Mouse (Mus musculus): Measurements from ENCODE around the gene Mamld1.
"Not testable (repeated sequence)": the region's sequence is repeated elsewhere in the genome, so short reads cannot be mapped to it uniquely, and the experiment has no call there.

Gene Mamld1

DNA sequence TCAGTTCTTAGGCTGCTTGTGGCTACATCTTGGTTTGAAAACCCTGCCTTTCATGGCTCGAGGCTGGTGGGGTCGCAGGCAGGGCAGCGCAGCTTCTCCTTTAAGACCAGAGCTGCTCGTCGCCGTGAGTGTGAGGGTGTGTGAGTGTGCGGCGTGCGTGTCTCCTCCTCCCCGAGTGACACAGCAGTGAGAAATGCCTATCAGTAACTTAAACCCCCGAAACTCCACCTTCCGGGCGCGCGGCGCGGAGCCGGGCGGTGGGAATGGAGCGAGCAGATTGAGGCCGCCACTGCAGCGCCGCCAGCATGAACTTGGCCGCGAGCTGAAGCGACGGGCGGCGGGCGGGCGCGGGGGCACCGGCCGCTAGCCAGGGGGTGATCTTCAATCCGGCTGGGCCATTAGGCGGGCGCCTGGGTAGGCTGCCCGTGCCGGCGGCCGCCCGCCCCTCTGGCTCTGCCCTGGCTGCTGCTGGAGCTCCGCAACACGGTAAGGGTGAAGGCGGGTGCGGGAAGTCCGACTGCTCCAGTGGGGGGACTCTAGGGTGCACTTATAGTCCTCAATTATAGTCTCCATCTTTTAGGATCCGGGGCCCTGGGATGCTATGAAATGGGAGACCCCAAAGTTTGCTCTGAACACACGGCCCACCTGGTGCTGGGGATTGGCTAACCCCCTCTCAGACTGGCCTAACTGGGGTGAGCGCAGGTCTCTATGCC lies at the start of gene Mamld1:
Gene Mamld1, plus strand, starts transcription at position 393 of the 713 bp plus-strand sequence.
- no peak for DNase-seq (ENCODE audit: low spot score in 2 of 2)

- DNase-seq (ENCODE audit: low spot score in 2 of 2): no peak
Observed at GRCm38 (mm10) chrX:71024718-71025117, 25.3 kb upstream of the Mamld1 start.

GRCm38 (mm10) chrX:71028007-71028406 lies 22.0 kb upstream of the Mamld1 start:
- no peak for DNase-seq (ENCODE audit: low spot score in 2 of 2)

- not testable (repeated sequence) for DNase-seq (ENCODE audit: low spot score in 2 of 2)
Observed at GRCm38 (mm10) chrX:71028976-71029375, 21.1 kb upstream of the Mamld1 start.

GRCm38 (mm10) chrX:71050677-71051311 lies 738 bp downstream of the Mamld1 start:
- DNase-seq (ENCODE audit: low spot score in 2 of 2): no peak

- DNase-seq (ENCODE audit: low spot score in 2 of 2): no peak
Observed at GRCm38 (mm10) chrX:71051361-71052114, 1.5 kb downstream of the Mamld1 start.

- peak; percentile 39 to 49 for DNase-seq (ENCODE audit: low spot score in 2 of 2)
Observed at GRCm38 (mm10) chrX:71052115-71052478, 2.0 kb downstream of the Mamld1 start.

DNA sequence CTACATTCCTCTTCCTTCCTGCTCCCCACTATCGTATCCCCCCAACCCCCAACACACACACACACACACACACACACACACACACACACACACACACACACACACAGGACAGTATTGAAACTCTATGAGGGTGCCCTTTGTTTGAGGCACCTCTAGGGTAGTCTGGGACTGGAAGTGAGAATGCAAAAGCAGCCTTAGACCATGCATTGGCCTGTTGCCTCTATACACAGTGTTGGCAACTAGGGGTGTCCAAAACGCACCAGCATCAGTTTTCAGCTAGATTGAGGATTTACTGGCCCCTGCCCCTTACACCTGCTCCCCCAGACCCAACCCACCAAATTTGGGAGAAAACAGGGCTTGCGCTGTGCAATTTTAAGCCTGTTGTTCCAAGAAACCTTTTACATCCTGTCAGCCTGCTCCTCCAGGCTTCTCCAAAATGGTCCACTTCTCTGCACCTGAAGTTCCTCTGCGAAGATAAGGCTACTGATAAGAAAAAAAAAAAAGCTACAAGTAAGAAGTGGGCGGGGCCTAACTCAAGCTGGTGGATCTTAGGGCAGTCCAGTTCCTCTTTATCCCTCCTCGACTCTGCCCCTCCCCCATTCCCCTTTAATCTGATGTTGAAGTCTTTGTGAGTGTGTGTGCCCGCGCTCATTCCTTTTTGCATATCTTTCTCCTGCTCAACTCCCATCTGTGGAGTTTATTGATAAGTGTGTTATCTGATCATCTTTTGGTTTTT lies 2.6 kb downstream of the Mamld1 start:
- peak in 1 of 2 experiments; percentile 4 for DNase-seq (ENCODE audit: low spot score in 2 of 2)

DNA sequence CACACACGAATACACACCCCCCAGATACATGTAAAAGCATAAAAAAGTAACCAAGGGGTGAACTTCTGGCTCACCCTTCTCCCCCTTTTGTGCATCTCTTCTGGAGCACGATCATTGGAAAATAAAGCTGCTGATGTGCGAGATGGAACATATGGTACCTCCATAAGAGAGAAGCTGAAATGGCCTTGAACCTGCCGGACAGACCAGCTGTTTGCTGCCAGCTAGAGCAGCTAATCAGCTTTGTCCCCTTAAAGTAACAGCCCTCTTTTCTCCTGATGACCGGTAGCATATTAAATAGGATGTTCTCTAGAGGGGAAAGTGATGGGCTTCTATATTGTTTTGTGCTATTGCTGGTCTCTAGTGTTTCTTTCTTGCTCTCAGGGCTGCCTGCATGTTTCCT lies 3.2 kb downstream of the Mamld1 start:
- DNase-seq (ENCODE audit: low spot score in 2 of 2): no peak

DNA sequence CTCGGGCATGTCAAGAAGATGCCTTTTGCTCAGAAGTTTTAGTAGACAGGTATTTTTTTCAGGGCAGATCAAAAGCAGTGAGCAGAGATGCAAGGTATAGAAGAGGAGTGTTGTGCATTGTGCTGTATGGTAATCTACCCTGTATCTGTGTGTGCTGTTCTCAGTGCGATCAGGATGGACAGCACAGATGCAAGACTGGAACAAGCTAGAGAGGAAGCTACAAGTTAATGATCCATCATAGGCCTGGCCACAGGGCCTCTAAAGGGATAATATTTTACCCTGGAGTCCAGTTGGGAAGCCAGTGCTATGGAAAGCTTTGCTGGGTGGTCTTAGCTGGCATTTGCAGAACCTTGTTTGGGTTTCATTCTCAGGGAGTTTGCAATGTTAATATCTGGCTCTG lies 6.9 kb downstream of the Mamld1 start:
- DNase-seq (ENCODE audit: low spot score in 2 of 2): no peak

- no peak for DNase-seq (ENCODE audit: low spot score in 2 of 2)
Observed at GRCm38 (mm10) chrX:71085092-71085807, 35.2 kb downstream of the Mamld1 start.

GRCm38 (mm10) chrX:71087370-71088079 lies 37.5 kb downstream of the Mamld1 start:
- DNase-seq (ENCODE audit: low spot score in 2 of 2): no peak

GRCm38 (mm10) chrX:71088080-71088414 lies 38.0 kb downstream of the Mamld1 start:
- DNase-seq (ENCODE audit: low spot score in 2 of 2): no peak

- no peak for DNase-seq (ENCODE audit: low spot score in 2 of 2)
Observed at GRCm38 (mm10) chrX:71105820-71106219, 55.8 kb downstream of the Mamld1 start.

- DNase-seq (ENCODE audit: low spot score in 2 of 2): no peak
Observed at GRCm38 (mm10) chrX:71106392-71106791, 56.3 kb downstream of the Mamld1 start.

GRCm38 (mm10) chrX:71108056-71108735 lies 58.1 kb downstream of the Mamld1 start:
- DNase-seq (ENCODE audit: low spot score in 2 of 2): no peak

GRCm38 (mm10) chrX:71110333-71110732 lies 60.3 kb downstream of the Mamld1 start:
- no peak for DNase-seq (ENCODE audit: low spot score in 2 of 2)

- DNase-seq (ENCODE audit: low spot score in 2 of 2): no peak
Observed at GRCm38 (mm10) chrX:71122359-71123293, 72.6 kb downstream of the Mamld1 start.

GRCm38 (mm10) chrX:71125013-71125412 lies 75.0 kb downstream of the Mamld1 start:
- no peak for DNase-seq (ENCODE audit: low spot score in 2 of 2)
